Mouse (Mus musculus): Measurements from ENCODE around the gene Inpp4a. TPM values are rescaled to one million over a fixed set of nuclear protein-coding genes. Genes with fewer than 3 reads are reported as not detected.

The Inpp4a gene
- polyA plus RNA-seq, 1 experiment from 2014 or later: 22.9 TPM

DNA sequence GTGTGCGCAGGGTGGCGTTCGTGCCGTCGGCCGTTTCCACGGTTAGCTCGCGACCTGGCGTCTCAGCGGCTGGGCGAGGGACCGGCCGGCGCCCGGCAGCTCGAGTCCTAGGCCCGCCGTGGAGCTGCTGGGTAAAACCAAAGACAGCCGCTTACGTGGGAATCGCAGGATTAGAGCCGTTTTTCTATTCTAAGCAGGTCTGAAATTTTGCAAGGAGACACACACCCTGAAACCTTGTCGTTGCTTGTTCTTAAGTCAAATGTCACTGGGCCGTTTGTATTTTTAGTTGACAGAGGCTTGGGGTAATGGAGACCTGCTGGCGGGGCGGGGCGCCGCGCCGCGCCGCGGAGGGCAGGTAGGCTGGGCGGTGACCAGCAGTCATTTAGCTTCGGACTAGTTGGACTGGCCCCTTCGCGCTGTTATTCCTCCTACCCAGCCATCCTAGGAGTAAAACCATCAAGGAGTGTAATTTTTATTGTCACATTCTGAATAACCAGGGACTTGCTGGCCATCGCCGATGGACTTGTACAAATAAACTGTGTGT, 130.7 kb downstream of the Inpp4a start:
- WGBS (ENCODE audit: missing documents): 3% methylated on average over 40 of the region's 40 CpGs
- Histone ChIP-seq H3K27ac (no peak overlapping the region), H3K36me3 (ENCODE audit: inconsistent target) (peaks cover 40% of the 10 kb centered on the region), H3K79me2 (ENCODE audit: inconsistent target) (peaks cover 86% of the 10 kb centered on the region), H3K4me3 (ENCODE audit: inconsistent target) (peak overlapping the region; percentile 86)

- Histone ChIP-seq H3K36me3 (ENCODE audit: inconsistent target) (peaks cover 86% of the 10 kb centered on the region), H3K79me2 (ENCODE audit: inconsistent target) (peaks cover 29% of the 10 kb centered on the region), H3K27ac (no peak overlapping the region), H3K4me3 (ENCODE audit: inconsistent target) (no peak overlapping the region)
- WGBS (ENCODE audit: missing documents): 95% methylated on average over 3 of the region's 3 CpGs
These were observed 136.8 kb downstream of the Inpp4a start for GRCm38 (mm10) chr1:37436419-37436818.

DNA sequence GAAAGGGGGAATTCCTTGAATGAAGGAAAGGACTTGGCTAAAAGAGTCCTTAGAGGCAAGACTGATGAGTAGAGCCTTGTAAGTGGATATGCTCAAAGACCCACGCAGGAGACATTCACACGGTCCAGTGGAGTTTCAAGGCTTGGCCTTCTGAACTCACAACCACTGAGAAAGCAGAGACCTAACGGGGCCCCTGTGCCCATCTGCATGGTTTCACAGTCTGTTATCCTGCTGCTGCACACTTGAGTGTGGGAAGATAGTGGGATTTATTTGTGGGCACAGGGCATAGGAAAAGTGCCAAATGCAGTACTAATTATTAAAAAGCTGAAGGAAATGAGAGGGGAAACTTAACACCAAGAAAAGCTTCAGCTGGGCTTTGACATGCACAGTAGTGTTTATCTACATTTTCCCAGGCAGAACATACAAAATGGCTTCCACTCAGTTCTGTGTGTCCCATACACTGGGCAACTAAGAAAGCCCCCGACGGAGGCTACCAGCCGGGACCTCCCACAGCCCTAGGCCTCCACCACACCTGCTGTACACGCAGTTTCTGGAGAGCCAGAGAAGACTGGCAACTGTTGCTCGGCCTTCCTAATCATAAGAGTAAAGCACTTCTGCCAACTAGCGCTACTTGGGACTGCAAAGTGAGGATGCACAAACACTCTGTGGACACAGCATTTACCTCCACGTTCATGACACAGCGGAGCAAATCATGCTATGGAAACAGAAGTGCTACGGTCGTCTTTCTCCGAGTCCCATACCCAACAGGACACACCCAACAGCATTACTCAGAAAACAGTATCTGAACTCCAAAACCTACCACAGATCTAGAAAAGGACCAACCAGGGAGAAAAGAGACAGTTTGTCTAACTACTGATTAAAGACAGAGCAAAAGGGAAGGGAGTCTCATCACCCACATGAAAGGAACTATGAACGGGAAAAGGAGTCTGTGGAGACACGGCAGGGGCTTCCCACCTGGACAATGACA, 143.5 kb downstream of the Inpp4a start:
- Histone ChIP-seq H3K27ac (no peak overlapping the region), H3K4me3 (ENCODE audit: inconsistent target) (no peak overlapping the region), H3K79me2 (ENCODE audit: inconsistent target) (no peaks in the 10 kb centered on the region), H3K36me3 (ENCODE audit: inconsistent target) (peaks cover 44% of the 10 kb centered on the region)
- 93% methylated on average over 16 of the region's 16 CpGs for WGBS (ENCODE audit: missing documents)

- Histone ChIP-seq H3K79me2 (ENCODE audit: inconsistent target) (no peaks in the 10 kb centered on the region), H3K4me3 (ENCODE audit: inconsistent target) (no peak overlapping the region), H3K36me3 (ENCODE audit: inconsistent target) (peaks cover 51% of the 10 kb centered on the region), H3K27ac (no peak overlapping the region)
- WGBS (ENCODE audit: missing documents): 79% methylated on average over 8 of the region's 10 CpGs
These were observed 148.9 kb downstream of the Inpp4a start for GRCm38 (mm10) chr1:37448361-37449095.

- 93% methylated on average over 8 of the region's 8 CpGs for WGBS (ENCODE audit: missing documents)
- H3K4me3 ChIP-seq (ENCODE audit: inconsistent target): no peak overlapping the region
- H3K27ac ChIP-seq: no peak overlapping the region
- no peaks in the 10 kb centered on the region for H3K79me2 ChIP-seq (ENCODE audit: inconsistent target)
- H3K36me3 ChIP-seq (ENCODE audit: inconsistent target): peaks cover 47% of the 10 kb centered on the region
These were observed 151.6 kb downstream of the Inpp4a start for GRCm38 (mm10) chr1:37451270-37451669.

GRCm38 (mm10) chr1:37457546-37457945, 157.9 kb downstream of the Inpp4a start:
- H3K27ac ChIP-seq: no peak overlapping the region
- peaks cover 24% of the 10 kb centered on the region; the same call in 1 of the 2 replicates for H3K36me3 ChIP-seq (ENCODE audit: inconsistent target)
- no peaks in the 10 kb centered on the region for H3K79me2 ChIP-seq (ENCODE audit: inconsistent target)
- WGBS (ENCODE audit: missing documents): 77% methylated on average over 7 of the region's 7 CpGs
- no peak overlapping the region for H3K4me3 ChIP-seq (ENCODE audit: inconsistent target)

Other genes starting within 250 kb of the Inpp4a start
- not detected in 3 replicates for gene Cnga3, start 85.4 kb upstream of the Inpp4a start, polyA plus RNA-seq (2018)
- gene Coa5, start 130.2 kb downstream of the Inpp4a start, polyA plus RNA-seq (2018): 65.7 to 107 TPM (median 99.8 TPM) in 3 replicates
- 36.9 to 85.7 TPM (median 64.5 TPM) in 3 replicates for gene Unc50, start 130.3 kb downstream of the Inpp4a start, polyA plus RNA-seq (2018)
- gene Mgat4a, start 241.2 kb downstream of the Inpp4a start, polyA plus RNA-seq (2018): 9.6 to 16.8 TPM (median 15.0 TPM) in 3 replicates

Measured in macrophage (primary cell).